Mouse (Mus musculus) MEL (cell line): Measurements from ENCODE around the gene Rbfox3. TPM values are rescaled to one million over a fixed set of nuclear protein-coding genes. Genes with fewer than 3 reads are reported as not detected.

Experiments used
- DNase-seq: peaks from one replicate; pipeline ENCODE4 v3.0.0; 2011; ENCODE audit warnings: low read depth, low spot score
- H3K27ac ChIP-seq: 2 replicates; pipeline ENCODE4 v1.5.1; 2012; ENCODE audit warnings: low read depth, mild to moderate bottlenecking, control low read depth, low read length, moderate library complexity; ENCODE audit not compliant: control insufficient read depth
- H3K27me3 ChIP-seq, 2 experiments: fragments of 150-350 bp in 1 of 2; sonication (generic) in 1 of 2; 2 replicates each; pipeline ENCODE4 v1.6.1; 2012; ENCODE audit warnings: low read length in 2 of 2, mild to moderate bottlenecking in 2 of 2, improper control_type of control experiment in 1 of 2, moderate library complexity in 1 of 2; ENCODE audit not compliant: insufficient read depth in 2 of 2, control insufficient read depth in 1 of 2
- H3K36me3 ChIP-seq, 2 experiments: 2 replicates each; pipeline ENCODE4 v1.6.1; 2012 to 2014; ENCODE audit warnings: low read length in 2 of 2, improper control_type of control experiment in 1 of 2, inconsistent platforms in 1 of 2, mild to moderate bottlenecking in 1 of 2; ENCODE audit not compliant: insufficient read depth in 2 of 2, control insufficient read depth in 1 of 2
- H3K4me1 ChIP-seq, 2 experiments: fragments of 150-350 bp in 1 of 2; sonication (generic) in 1 of 2; 2 replicates each; pipeline ENCODE4 v1.6.1; 2012; ENCODE audit warnings: low read length in 2 of 2, improper control_type of control experiment in 1 of 2, mild to moderate bottlenecking in 1 of 2; ENCODE audit not compliant: insufficient read depth in 2 of 2, control insufficient read depth in 1 of 2
- H3K4me3 ChIP-seq, 2 experiments: fragments of 150-350 bp in 1 of 2; sonication (generic) in 1 of 2; 2 replicates each; pipeline ENCODE4 v1.5.1; 2012; ENCODE audit warnings: low read depth in 2 of 2, low read length in 2 of 2, mild to moderate bottlenecking in 2 of 2, moderate library complexity in 2 of 2, control low read depth in 1 of 2, improper control_type of control experiment in 1 of 2; ENCODE audit not compliant: control insufficient read depth in 1 of 2, insufficient read depth in 1 of 2
- H3K79me2 ChIP-seq: 2 replicates; pipeline ENCODE4 v1.6.1; 2012; ENCODE audit warnings: mild to moderate bottlenecking, low read length, moderate library complexity; ENCODE audit not compliant: control insufficient read depth, poor library complexity, insufficient read depth
- H3K9ac ChIP-seq: 2 replicates; pipeline ENCODE4 v1.6.1; 2012; ENCODE audit warnings: low read depth, mild to moderate bottlenecking, control low read depth, low read length, moderate library complexity; ENCODE audit not compliant: control insufficient read depth, poor library complexity, severe bottlenecking
- H3K9me3 ChIP-seq: fragments of 150-350 bp; sonication (generic); replicated peaks from 2 replicates; pipeline ENCODE4 v1.6.1; 2012; ENCODE audit warnings: mild to moderate bottlenecking, low read length, improper control_type of control experiment, moderate library complexity; ENCODE audit not compliant: insufficient read depth
- BHLHE40 ChIP-seq: IDR thresholded peaks from 2 replicates; pipeline ENCODE4 v1.6.1; 2012; ENCODE audit warnings: low read depth, mild to moderate bottlenecking, inconsistent platforms, low read length, improper control_type of control experiment, borderline replicate concordance
- CHD1 ChIP-seq: IDR thresholded peaks from 2 replicates; pipeline ENCODE4 v1.6.1; 2012; ENCODE audit warnings: low read depth, mild to moderate bottlenecking, inconsistent platforms, low read length, improper control_type of control experiment
- GABPA ChIP-seq: IDR thresholded peaks from 2 replicates; pipeline ENCODE4 v1.6.1; 2012; ENCODE audit warnings: low read depth, mild to moderate bottlenecking, inconsistent platforms, low read length, improper control_type of control experiment, moderate library complexity
- JUND ChIP-seq: IDR thresholded peaks from 2 replicates; pipeline ENCODE4 v1.6.1; 2011; ENCODE audit warnings: low read depth, mild to moderate bottlenecking, improper control_type of control experiment, low read length
- KAT2A ChIP-seq: conservative IDR thresholded peaks from 2 replicates; pipeline ENCODE4 v1.6.1; 2012; ENCODE audit warnings: low read depth, low read length, improper control_type of control experiment, inconsistent platforms
- MEF2A ChIP-seq: IDR thresholded peaks from 2 replicates; pipeline ENCODE4 v1.6.1; 2014; ENCODE audit warnings: low read depth, mild to moderate bottlenecking, inconsistent platforms, low read length, improper control_type of control experiment; ENCODE audit not compliant: poor library complexity, insufficient replicate concordance, severe bottlenecking; ENCODE audit errors: extremely low read depth
- NRF1 ChIP-seq: IDR thresholded peaks from 2 replicates; pipeline ENCODE4 v1.6.1; 2014; ENCODE audit warnings: low read depth, mild to moderate bottlenecking, inconsistent platforms, low read length, improper control_type of control experiment, moderate library complexity; ENCODE audit not compliant: poor library complexity, insufficient read depth, severe bottlenecking
- RCOR1 ChIP-seq: IDR thresholded peaks from 2 replicates; pipeline ENCODE4 v1.6.1; 2012; ENCODE audit warnings: low read depth, mild to moderate bottlenecking, inconsistent platforms, low read length, improper control_type of control experiment
- SIN3A ChIP-seq: IDR thresholded peaks from 2 replicates; pipeline ENCODE4 v1.6.1; 2012; ENCODE audit warnings: low read length, improper control_type of control experiment, inconsistent platforms
- SMC3 ChIP-seq: IDR thresholded peaks from 2 replicates; pipeline ENCODE4 v1.6.1; 2011; ENCODE audit warnings: low read depth, low read length, improper control_type of control experiment
- TBP ChIP-seq: IDR thresholded peaks from 2 replicates; pipeline ENCODE4 v1.8.0; 2011; ENCODE audit warnings: low read depth, low read length, improper control_type of control experiment
- TCF12 ChIP-seq: IDR thresholded peaks from 2 replicates; pipeline ENCODE4 v1.6.1; 2014; ENCODE audit warnings: low read depth, mild to moderate bottlenecking, inconsistent platforms, low read length, improper control_type of control experiment, moderate library complexity
- UBTF ChIP-seq: IDR thresholded peaks from 2 replicates; pipeline ENCODE4 v1.6.1; 2012; ENCODE audit warnings: low read depth, mild to moderate bottlenecking, inconsistent platforms, low read length, improper control_type of control experiment, moderate library complexity, borderline replicate concordance; ENCODE audit not compliant: insufficient read depth
- USF1 ChIP-seq: IDR thresholded peaks from 2 replicates; pipeline ENCODE4 v1.6.1; 2014; ENCODE audit warnings: low read depth, mild to moderate bottlenecking, inconsistent platforms, low read length, improper control_type of control experiment, moderate library complexity
- ZMIZ1 ChIP-seq: IDR thresholded peaks from 2 replicates; pipeline ENCODE4 v1.6.1; 2012; ENCODE audit warnings: low read depth, mild to moderate bottlenecking, inconsistent platforms, low read length, improper control_type of control experiment, moderate library complexity
- ZNF384 ChIP-seq: IDR thresholded peaks from 2 replicates; pipeline ENCODE4 v1.6.1; 2012; ENCODE audit warnings: low read depth, mild to moderate bottlenecking, inconsistent platforms, low read length, improper control_type of control experiment
- polyA plus RNA-seq, 2 experiments: library from polyadenylated mRNA; stranded (reverse) in 1 of 2; unstranded in 1 of 2; fragments of >175 nt in 1 of 2; fragments of >200 nt in 1 of 2; gene quantifications; 2 replicates each; pipeline versions ENCODE4 v1.2.1 to v1.2.4; 2012; ENCODE audit warnings: low replicate concordance in 2 of 2, low read depth in 1 of 2; ENCODE audit not compliant: insufficient read length in 2 of 2, insufficient read depth in 1 of 2, missing spikeins in 1 of 2
- total RNA-seq: library from RNA; depleted of rRNA; stranded (reverse); fragments of 300-350 nt; gene quantifications from 2 replicates; pipeline ENCODE4 v1.2.3, GENCODE M21; 2012

Gene Rbfox3
- total and polyA plus RNA-seq, 3 experiments = not detected

DNA sequence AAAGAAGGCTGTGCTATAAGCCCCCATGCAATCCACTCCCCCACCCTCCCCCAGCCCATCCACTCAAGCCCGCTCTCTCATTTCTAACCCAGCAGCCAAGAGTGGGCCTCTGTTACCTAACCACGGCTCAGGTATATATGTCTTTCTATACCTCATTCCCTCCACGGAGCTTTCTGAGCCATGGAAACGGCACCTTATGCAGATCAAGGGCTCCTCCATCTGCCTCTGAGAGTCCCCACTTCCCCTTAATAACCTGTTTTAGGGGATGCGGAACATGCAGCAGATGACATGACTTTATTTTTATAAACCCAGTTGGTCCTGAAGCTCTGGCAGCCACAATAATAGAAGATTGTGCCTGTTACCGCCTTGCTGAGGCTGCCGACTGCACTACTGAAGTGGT lies 63.4 kb downstream of the Rbfox3 start:
- Histone ChIP-seq H3K4me1 (no peaks in the 10 kb centered on the region), H3K36me3 (no peaks in the 10 kb centered on the region), H3K9ac (no peak overlapping the region), H3K79me2 (no peaks in the 10 kb centered on the region), H3K9me3 (no peaks in the 10 kb centered on the region), H3K27ac (no peak overlapping the region), H3K4me3 (no peak overlapping the region), H3K27me3 (no peaks in the 10 kb centered on the region)
- no peak for DNase-seq
- TF ChIP-seq MEF2A (no peak), TCF12 (no peak), TBP (no peak), NRF1 (no peak), BHLHE40 (no peak), ZNF384 (no peak), ZMIZ1 (no peak), GABPA (no peak), SMC3 (no peak), KAT2A (no peak)

DNA sequence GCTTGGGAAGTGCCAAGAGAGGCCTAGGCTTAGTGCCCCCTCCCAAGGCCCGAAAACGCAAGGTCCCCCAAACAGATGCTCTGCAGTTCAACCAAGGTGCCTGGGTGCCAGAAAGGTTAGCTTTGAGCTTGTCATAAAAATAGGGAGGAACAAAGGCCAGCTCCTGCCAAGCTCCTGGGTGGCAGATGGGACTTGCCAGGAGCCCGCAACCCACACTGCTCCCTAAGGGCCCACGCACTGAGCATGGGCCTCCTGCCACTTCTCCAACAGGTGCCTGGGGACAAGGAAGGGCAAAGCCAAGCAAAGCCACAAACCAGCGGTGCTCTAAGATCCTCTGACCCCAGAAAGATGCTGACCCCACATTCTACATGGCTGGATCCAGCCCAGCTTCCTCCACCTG lies 70.4 kb downstream of the Rbfox3 start:
- Histone ChIP-seq H3K4me1 (no peaks in the 10 kb centered on the region), H3K4me3 (no peak overlapping the region), H3K9ac (no peak overlapping the region), H3K9me3 (no peaks in the 10 kb centered on the region), H3K27ac (no peak overlapping the region), H3K27me3 (no peaks in the 10 kb centered on the region), H3K36me3 (no peaks in the 10 kb centered on the region), H3K79me2 (no peaks in the 10 kb centered on the region)
- DNase-seq = no peak
- TF ChIP-seq GABPA = no peak
- TF ChIP-seq RCOR1 = no peak
- no peak for TF ChIP-seq SIN3A
- no peak for TF ChIP-seq USF1
- TF ChIP-seq CHD1 = no peak
- no peak for TF ChIP-seq ZMIZ1
- no peak for TF ChIP-seq JUND
- TF ChIP-seq MEF2A = no peak
- TF ChIP-seq UBTF = no peak
- TF ChIP-seq BHLHE40 = no peak
